Mouse (Mus musculus): ENCODE measurements around the gene Muc3.

- TF ChIP-seq POLR2AphosphoS5 (IDR thresholded peaks at IDR 0.05; ENCODE audit: insufficient replicate concordance, low read depth, low read length): no peak
- no peak for TF ChIP-seq CTCF (IDR thresholded peaks at IDR 0.05; ENCODE audit: low read depth, low read length)
- no peak for TF ChIP-seq TAL1 (conservative IDR thresholded peaks at IDR 0.05; ENCODE audit: low read depth, low read length)
- TF ChIP-seq GATA1 (IDR thresholded peaks at IDR 0.05; ENCODE audit: borderline replicate concordance, low read length): no peak
- no peak for TF ChIP-seq GATA2 (IDR thresholded peaks at IDR 0.05; ENCODE audit: borderline replicate concordance, low read depth, low read length)
Observed at GRCm38 (mm10) chr5:137091560-137091959, 57.6 kb downstream of the Muc3 start.

All from G1E (cell line).